Mouse (Mus musculus): ENCODE measurements at regions not wholly inside any gene's neighbourhood (a gene's known extent, or its start where the extent isn't known, plus 50 kb on each side); places are given as distances from the start of the nearest gene placed in this dataset.
A peak's percentile ranks its signal among the peaks of the same experiment; 100 is the strongest.
"Not testable (repeated sequence)": the region's sequence is repeated elsewhere in the genome, so short reads cannot be mapped to it uniquely, and the experiment has no call there.

DNA sequence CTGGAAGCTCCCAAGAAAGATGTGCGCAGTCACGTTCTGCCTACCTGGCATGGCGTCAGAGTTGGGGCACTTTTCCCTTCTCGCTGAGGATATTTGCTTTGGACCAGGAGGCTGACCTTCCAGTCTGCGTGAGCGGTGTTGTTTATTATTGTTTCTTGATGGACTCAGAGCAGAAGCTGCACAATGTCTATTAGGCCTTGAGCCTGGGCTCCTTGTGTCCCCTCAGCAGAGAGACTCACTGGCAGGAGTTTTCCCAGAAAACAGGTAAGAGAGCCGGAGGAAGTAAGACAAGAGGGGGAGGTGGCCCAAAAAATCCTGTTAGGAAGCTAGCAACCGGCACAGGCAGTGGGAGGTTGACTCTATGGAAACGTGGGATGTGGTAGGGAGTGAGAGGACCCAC lies 77.6 kb upstream of the Fam174b start:
- no peak overlapping the region for H3K4me3 ChIP-seq (ENCODE audit: low read depth, low read length)
- no peak overlapping the region for H3K9ac ChIP-seq (replicated peaks)
- DNase-seq (no peak), ATAC-seq (no peak)
- no peaks in the 10 kb centered on the region for H3K9me3 ChIP-seq (ENCODE audit: low read length)
- H3K27me3 ChIP-seq (ENCODE audit: insufficient read depth, low read length), result no peaks in the 10 kb centered on the region
- TF ChIP-seq EP300 (IDR thresholded peaks at IDR 0.05; ENCODE audit: low read depth), result no peak
- TF ChIP-seq CTCF (IDR thresholded peaks at IDR 0.05; ENCODE audit: low read depth), result no peak
- H3K36me3 ChIP-seq (replicated peaks; ENCODE audit: insufficient read depth, low read length), result no peaks in the 10 kb centered on the region
- H3K4me1 ChIP-seq (ENCODE audit: insufficient read depth), result no peaks in the 10 kb centered on the region
- 76% methylated on average over 9 of the region's 9 CpGs for WGBS (ENCODE audit: insufficient replicate concordance)
- no peak overlapping the region for H3K27ac ChIP-seq (ENCODE audit: low read depth)
- no peak overlapping the region for H3K4me2 ChIP-seq (ENCODE audit: low read depth, low read length)

DNA sequence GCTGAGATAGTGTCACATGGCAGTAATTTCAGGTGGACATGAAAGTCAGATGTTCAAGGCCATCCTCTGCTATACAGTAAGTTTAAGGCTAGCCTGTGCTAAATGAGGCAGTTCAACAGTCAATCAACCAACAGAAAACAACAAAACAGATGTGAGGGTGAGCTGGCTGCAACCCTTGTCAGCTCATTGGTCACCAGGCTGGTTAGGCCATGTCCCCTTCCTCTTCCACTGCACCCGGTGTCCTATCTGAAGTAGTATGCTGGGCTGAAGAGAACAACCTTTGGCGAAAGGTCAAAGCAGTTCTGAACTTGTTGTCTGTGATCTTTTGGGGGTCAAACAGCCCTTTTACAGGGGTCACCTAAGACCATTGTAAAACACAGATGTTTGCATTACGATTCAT lies 78.2 kb upstream of the Fam174b start:
- Histone ChIP-seq H3K36me3 (replicated peaks; ENCODE audit: insufficient read depth, low read length) (no peaks in the 10 kb centered on the region), H3K4me1 (ENCODE audit: insufficient read depth) (no peaks in the 10 kb centered on the region), H3K4me2 (ENCODE audit: low read depth, low read length) (no peak overlapping the region), H3K4me3 (ENCODE audit: low read depth, low read length) (no peak overlapping the region), H3K27me3 (ENCODE audit: insufficient read depth, low read length) (no peaks in the 10 kb centered on the region), H3K9ac (replicated peaks) (no peak overlapping the region), H3K27ac (ENCODE audit: low read depth) (no peak overlapping the region), H3K9me3 (ENCODE audit: low read length) (no peaks in the 10 kb centered on the region)
- WGBS (ENCODE audit: insufficient replicate concordance), result 74% methylated on average over 3 of the region's 3 CpGs
- ATAC-seq (no peak), DNase-seq (no peak)
- no peak for TF ChIP-seq CTCF (IDR thresholded peaks at IDR 0.05; ENCODE audit: low read depth)
- no peak for TF ChIP-seq EP300 (IDR thresholded peaks at IDR 0.05; ENCODE audit: low read depth)

DNA sequence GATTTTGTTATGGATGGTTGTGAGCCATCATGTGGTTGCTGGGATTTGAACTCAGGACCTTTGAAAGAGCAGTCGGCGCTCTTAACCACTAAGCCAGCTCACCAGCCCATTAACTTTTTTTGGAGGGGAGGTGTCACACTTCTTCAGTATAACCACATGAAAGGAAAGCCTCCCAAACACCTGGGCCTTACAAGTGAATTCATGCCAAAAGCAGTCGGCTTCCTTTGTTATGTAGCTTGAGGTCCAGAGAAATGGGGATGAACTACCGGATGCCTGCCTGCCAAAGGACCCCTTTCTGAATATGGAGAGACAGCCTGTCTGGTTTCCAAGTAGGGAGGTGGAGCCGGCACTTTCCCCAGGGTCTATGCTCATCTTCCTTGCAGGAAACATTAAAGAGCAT lies 80.6 kb upstream of the Fam174b start:
- DNase-seq (no peak), ATAC-seq (no peak)
- Histone ChIP-seq H3K4me2 (ENCODE audit: low read depth, low read length) (no peak overlapping the region), H3K27me3 (ENCODE audit: insufficient read depth, low read length) (0 out of 2 replicates have a peak, but pooled peaks cover 5% of the 10 kb centered on the region), H3K4me1 (ENCODE audit: insufficient read depth) (no peaks in the 10 kb centered on the region), H3K9me3 (ENCODE audit: low read length) (no peaks in the 10 kb centered on the region), H3K9ac (replicated peaks) (no peak overlapping the region), H3K4me3 (ENCODE audit: low read depth, low read length) (no peak overlapping the region), H3K36me3 (replicated peaks; ENCODE audit: insufficient read depth, low read length) (no peaks in the 10 kb centered on the region), H3K27ac (ENCODE audit: low read depth) (no peak overlapping the region)
- TF ChIP-seq CTCF (IDR thresholded peaks at IDR 0.05; ENCODE audit: low read depth) (no peak), EP300 (IDR thresholded peaks at IDR 0.05; ENCODE audit: low read depth) (no peak)
- 83% methylated on average over 5 of the region's 5 CpGs for WGBS (ENCODE audit: insufficient replicate concordance)

DNA sequence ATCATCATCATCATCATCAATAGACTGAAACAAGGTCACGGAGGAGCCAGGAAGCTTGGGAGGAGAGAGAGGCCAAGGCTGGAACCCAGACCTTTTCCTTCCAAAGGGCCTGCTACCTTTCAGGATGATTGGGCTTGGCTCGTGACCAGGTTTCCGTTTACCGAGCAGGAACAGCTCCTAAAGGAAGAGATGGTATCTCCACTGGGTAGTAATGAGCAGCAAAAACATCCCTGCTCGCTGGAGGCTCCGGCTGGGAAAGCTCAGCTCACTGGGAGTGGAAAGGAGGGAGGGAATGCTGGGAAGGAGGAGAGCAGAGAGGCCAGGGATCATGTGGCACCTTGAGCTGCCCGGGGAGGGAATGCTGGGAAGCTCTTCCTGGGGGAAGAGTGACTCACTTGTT lies 82.8 kb upstream of the Fam174b start:
- Histone ChIP-seq H3K9ac (replicated peaks) (no peak overlapping the region), H3K27me3 (ENCODE audit: insufficient read depth, low read length) (0 out of 2 replicates have a peak, but pooled peaks cover 6% of the 10 kb centered on the region), H3K4me3 (ENCODE audit: low read depth, low read length) (no peak overlapping the region), H3K36me3 (replicated peaks; ENCODE audit: insufficient read depth, low read length) (no peaks in the 10 kb centered on the region), H3K9me3 (ENCODE audit: low read length) (no peaks in the 10 kb centered on the region), H3K27ac (ENCODE audit: low read depth) (no peak overlapping the region), H3K4me1 (ENCODE audit: insufficient read depth) (no peaks in the 10 kb centered on the region), H3K4me2 (ENCODE audit: low read depth, low read length) (no peak overlapping the region)
- ATAC-seq (no peak), DNase-seq (no peak)
- TF ChIP-seq EP300 (IDR thresholded peaks at IDR 0.05; ENCODE audit: low read depth) (no peak), CTCF (IDR thresholded peaks at IDR 0.05; ENCODE audit: low read depth) (no peak)
- WGBS (ENCODE audit: insufficient replicate concordance), result 38% methylated on average over 7 of the region's 7 CpGs

DNA sequence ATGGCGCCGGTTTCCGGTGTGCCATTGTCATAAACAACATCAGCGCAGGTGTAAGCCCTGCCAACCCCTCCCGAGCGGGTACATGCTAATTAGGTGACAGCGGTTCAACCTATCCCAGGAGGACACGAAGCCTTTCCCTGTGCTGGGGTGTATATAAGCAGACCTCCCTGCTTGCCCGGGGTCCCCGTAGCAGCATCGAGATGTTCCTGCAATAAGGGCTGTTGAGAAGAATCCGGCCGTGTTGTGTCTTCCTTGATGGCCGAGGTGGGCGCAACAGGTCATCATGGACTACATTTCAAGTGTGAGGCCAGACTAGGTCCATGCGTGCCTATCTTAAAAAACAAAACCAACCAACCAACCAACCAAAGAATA lies 83.7 kb upstream of the Fam174b start:
- not testable (repeated sequence) for H3K9ac ChIP-seq (replicated peaks); H3K4me3 ChIP-seq (ENCODE audit: low read depth, low read length); H3K36me3 ChIP-seq (replicated peaks; ENCODE audit: insufficient read depth, low read length); H3K9me3 ChIP-seq (ENCODE audit: low read length); DNase-seq; ATAC-seq; H3K27me3 ChIP-seq (ENCODE audit: insufficient read depth, low read length); H3K27ac ChIP-seq (ENCODE audit: low read depth); H3K4me1 ChIP-seq (ENCODE audit: insufficient read depth); H3K4me2 ChIP-seq (ENCODE audit: low read depth, low read length)
- 82% methylated on average over 16 of the region's 16 CpGs for WGBS (ENCODE audit: insufficient replicate concordance)

DNA sequence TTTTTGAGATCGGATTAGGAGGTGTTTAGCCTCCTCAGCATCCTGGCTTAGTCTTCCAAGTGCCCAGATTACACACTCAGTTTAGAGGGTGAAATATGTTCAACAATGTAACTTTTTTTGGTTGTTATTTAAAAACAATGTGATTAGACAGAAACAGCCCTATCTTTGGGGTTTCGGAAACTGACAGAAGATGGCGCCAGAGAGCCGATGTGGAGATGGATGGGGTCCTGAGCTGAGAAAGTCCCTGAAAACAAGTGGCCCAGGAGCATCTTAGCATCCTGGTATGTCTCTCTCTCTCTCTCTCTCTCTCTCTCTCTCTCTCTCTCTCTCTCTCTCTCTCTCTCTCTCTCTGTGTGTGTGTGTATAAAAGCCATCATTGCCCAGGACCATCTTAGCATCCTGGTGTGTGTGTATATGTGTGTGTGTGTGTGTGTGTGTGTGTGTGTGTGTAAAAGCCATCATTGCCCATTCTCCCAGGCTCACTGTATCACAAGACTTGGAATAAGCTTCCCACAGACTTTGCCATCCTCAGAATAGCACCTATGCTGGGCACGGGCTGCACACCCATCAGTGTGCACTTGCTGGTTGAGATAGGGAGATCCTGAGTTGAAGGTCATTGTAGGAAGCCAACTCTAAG lies 84.2 kb upstream of the Fam174b start:
- H3K27me3 ChIP-seq (ENCODE audit: insufficient read depth, low read length), result 0 out of 2 replicates have a peak, but pooled peaks cover 6% of the 10 kb centered on the region
- no peak overlapping the region for H3K27ac ChIP-seq (ENCODE audit: low read depth)
- H3K9me3 ChIP-seq (ENCODE audit: low read length), result no peaks in the 10 kb centered on the region
- no peak overlapping the region for H3K4me2 ChIP-seq (ENCODE audit: low read depth, low read length)
- WGBS (ENCODE audit: insufficient replicate concordance), result 19% methylated on average over 5 of the region's 5 CpGs
- H3K36me3 ChIP-seq (replicated peaks; ENCODE audit: insufficient read depth, low read length), result no peaks in the 10 kb centered on the region
- no peak overlapping the region for H3K4me3 ChIP-seq (ENCODE audit: low read depth, low read length)
- H3K4me1 ChIP-seq (ENCODE audit: insufficient read depth), result no peaks in the 10 kb centered on the region
- DNase-seq, result peak; percentile 66
- no peak for TF ChIP-seq EP300 (IDR thresholded peaks at IDR 0.05; ENCODE audit: low read depth)
- peak; percentile 76 for TF ChIP-seq CTCF (IDR thresholded peaks at IDR 0.05; ENCODE audit: low read depth)
- no peak for ATAC-seq
- no peak overlapping the region for H3K9ac ChIP-seq (replicated peaks)

Measured in liver, postnatal 0 days (tissue).